Mouse (Mus musculus) adrenal gland, adult 2 months (tissue): ENCODE measurements around the gene Ascc1. TPM values are rescaled to one million over a fixed set of nuclear protein-coding genes. Genes with fewer than 3 reads are reported as not detected.

Experiments
- DNase-seq: peaks from one replicate; pipeline ENCODE4 v3.0.0; 2021
- polyA plus RNA-seq: library from polyadenylated mRNA; depleted of rRNA; stranded (reverse); fragments of >200 nt; gene quantifications from 2 replicates; pipeline ENCODE4 v1.2.3, GENCODE M21; 2012
- total RNA-seq, 2 experiments: library from RNA; stranded (reverse); gene quantifications; 2 replicates each; pipeline ENCODE4 v1.2.3; 2021

Gene Ascc1
- total and polyA plus RNA-seq, 3 experiments = 23.8 to 32.0 (median 24.8) TPM

- DNase-seq = no peak
Measured at GRCm38 (mm10) chr10:60019299-60019698, 16.7 kb downstream of the Ascc1 start.

GRCm38 (mm10) chr10:60023751-60024150, 21.1 kb downstream of the Ascc1 start:
- no peak for DNase-seq

- no peak for DNase-seq
Measured at GRCm38 (mm10) chr10:60026759-60027395, 24.3 kb downstream of the Ascc1 start.

GRCm38 (mm10) chr10:60027619-60028084, 25.0 kb downstream of the Ascc1 start:
- DNase-seq = no peak

- no peak for DNase-seq
Measured at GRCm38 (mm10) chr10:60028181-60028580, 25.6 kb downstream of the Ascc1 start.

GRCm38 (mm10) chr10:60028979-60029378, 26.4 kb downstream of the Ascc1 start:
- no peak for DNase-seq

- DNase-seq = no peak
Measured at GRCm38 (mm10) chr10:60029387-60029786, 26.8 kb downstream of the Ascc1 start.

- peak; percentile 36 for DNase-seq
Measured at GRCm38 (mm10) chr10:60031562-60031961, 29.0 kb downstream of the Ascc1 start.

- DNase-seq = no peak
Measured at GRCm38 (mm10) chr10:60031985-60032384, 29.4 kb downstream of the Ascc1 start.

- no peak for DNase-seq
Measured at GRCm38 (mm10) chr10:60032622-60033021, 30.0 kb downstream of the Ascc1 start.

- DNase-seq = no peak
Measured at GRCm38 (mm10) chr10:60033064-60033463, 30.5 kb downstream of the Ascc1 start.

GRCm38 (mm10) chr10:60034621-60035020, 32.0 kb downstream of the Ascc1 start:
- DNase-seq = peak; percentile 64

GRCm38 (mm10) chr10:60035744-60036143, 33.1 kb downstream of the Ascc1 start:
- no peak for DNase-seq

GRCm38 (mm10) chr10:60042350-60042922, 39.8 kb downstream of the Ascc1 start:
- no peak for DNase-seq

GRCm38 (mm10) chr10:60046696-60047095, 44.1 kb downstream of the Ascc1 start:
- DNase-seq = no peak

- DNase-seq = no peak
Measured at GRCm38 (mm10) chr10:60050581-60050980, 48.0 kb downstream of the Ascc1 start.

- DNase-seq = no peak
Measured at GRCm38 (mm10) chr10:60053073-60053472, 50.5 kb downstream of the Ascc1 start.

- DNase-seq = no peak
Measured at GRCm38 (mm10) chr10:60062173-60062572, 59.6 kb downstream of the Ascc1 start.

GRCm38 (mm10) chr10:60062931-60063330, 60.3 kb downstream of the Ascc1 start:
- no peak for DNase-seq

- DNase-seq = peak; percentile 23
Measured at GRCm38 (mm10) chr10:60066524-60066923, 63.9 kb downstream of the Ascc1 start.

GRCm38 (mm10) chr10:60075159-60075558, 72.6 kb downstream of the Ascc1 start:
- no peak for DNase-seq

GRCm38 (mm10) chr10:60077226-60077625, 74.6 kb downstream of the Ascc1 start:
- no peak for DNase-seq

GRCm38 (mm10) chr10:60077736-60078560, 75.3 kb downstream of the Ascc1 start:
- DNase-seq = peak; percentile 24
